Mouse (Mus musculus): ENCODE measurements around the gene Myo1b. TPM values are rescaled to one million over a fixed set of nuclear protein-coding genes. Genes with fewer than 3 reads are reported as not detected.
"Not testable (repeated sequence)": the region's sequence is repeated elsewhere in the genome, so short reads cannot be mapped to it uniquely, and the experiment has no call there.

The Myo1b gene
- polyA plus RNA-seq, 1 experiment from 2014 or later, result 38.3 TPM

- no peak for TF ChIP-seq EP300 (optimal IDR thresholded peaks at IDR 0.05)
- TF ChIP-seq CTCF (IDR thresholded peaks at IDR 0.05; ENCODE audit: low read depth), result no peak
- H3K4me3 ChIP-seq (ENCODE audit: low read depth, low read length), result no peak overlapping the region
- 90% methylated on average over 10 of the region's 10 CpGs for WGBS
- H3K4me2 ChIP-seq (replicated peaks; ENCODE audit: low read depth), result no peak overlapping the region
- no peak overlapping the region for H3K27ac ChIP-seq (replicated peaks)
- H3K9ac ChIP-seq (ENCODE audit: low read length), result no peak overlapping the region
- H3K4me1 ChIP-seq (replicated peaks; ENCODE audit: control insufficient read depth, insufficient read depth), result 0 out of 2 replicates have a peak, but pooled peaks cover 2% of the 10 kb centered on the region
- ATAC-seq (ENCODE audit: low FRiP score, low TSS enrichment), result no peak
- no peaks in the 10 kb centered on the region for H3K9me3 ChIP-seq (ENCODE audit: control insufficient read depth, low read length)
- H3K36me3 ChIP-seq (ENCODE audit: control insufficient read depth, insufficient read depth, low read length), result no peaks in the 10 kb centered on the region
- H3K27me3 ChIP-seq (ENCODE audit: control insufficient read depth, insufficient read depth, low read length), result no peaks in the 10 kb centered on the region
- DNase-seq (ENCODE audit: low spot score), result no peak
Measured at GRCm38 (mm10) chr1:51882752-51883151, 33.1 kb downstream of the Myo1b start.

GRCm38 (mm10) chr1:51879927-51880814 lies 35.7 kb downstream of the Myo1b start:
- Histone ChIP-seq H3K9me3 (ENCODE audit: control insufficient read depth, low read length) (no peaks in the 10 kb centered on the region), H3K9ac (ENCODE audit: low read length) (no peak overlapping the region), H3K4me2 (replicated peaks; ENCODE audit: low read depth) (no peak overlapping the region), H3K4me1 (replicated peaks; ENCODE audit: control insufficient read depth, insufficient read depth) (0 out of 2 replicates have a peak, but pooled peaks cover 2% of the 10 kb centered on the region), H3K4me3 (ENCODE audit: low read depth, low read length) (no peak overlapping the region), H3K27me3 (ENCODE audit: control insufficient read depth, insufficient read depth, low read length) (no peaks in the 10 kb centered on the region), H3K36me3 (ENCODE audit: control insufficient read depth, insufficient read depth, low read length) (no peaks in the 10 kb centered on the region), H3K27ac (replicated peaks) (no peak overlapping the region)
- 63% methylated on average over 12 of the region's 12 CpGs for WGBS
- TF ChIP-seq CTCF (IDR thresholded peaks at IDR 0.05; ENCODE audit: low read depth), result no peak
- TF ChIP-seq EP300 (optimal IDR thresholded peaks at IDR 0.05), result no peak
- no peak for DNase-seq (ENCODE audit: low spot score)
- no peak for ATAC-seq (ENCODE audit: low FRiP score, low TSS enrichment)

GRCm38 (mm10) chr1:51879333-51879770 lies 36.5 kb downstream of the Myo1b start:
- H3K4me2 ChIP-seq (replicated peaks; ENCODE audit: low read depth), result 0 out of 2 replicates have a peak overlapping the region, but pooled peaks have one; percentile 8
- H3K4me3 ChIP-seq (ENCODE audit: low read depth, low read length), result no peak overlapping the region
- no peak overlapping the region for H3K9ac ChIP-seq (ENCODE audit: low read length)
- H3K9me3 ChIP-seq (ENCODE audit: control insufficient read depth, low read length), result no peaks in the 10 kb centered on the region
- TF ChIP-seq CTCF (IDR thresholded peaks at IDR 0.05; ENCODE audit: low read depth) (no peak), EP300 (optimal IDR thresholded peaks at IDR 0.05) (no peak)
- DNase-seq (ENCODE audit: low spot score) (no peak), ATAC-seq (ENCODE audit: low FRiP score, low TSS enrichment) (no peak)
- no peaks in the 10 kb centered on the region for H3K36me3 ChIP-seq (ENCODE audit: control insufficient read depth, insufficient read depth, low read length)
- 0 out of 2 replicates have a peak, but pooled peaks cover 2% of the 10 kb centered on the region for H3K4me1 ChIP-seq (replicated peaks; ENCODE audit: control insufficient read depth, insufficient read depth)
- no peak overlapping the region for H3K27ac ChIP-seq (replicated peaks)
- WGBS, result 43% methylated on average over 9 of the region's 9 CpGs
- H3K27me3 ChIP-seq (ENCODE audit: control insufficient read depth, insufficient read depth, low read length), result no peaks in the 10 kb centered on the region

- ATAC-seq (ENCODE audit: low FRiP score, low TSS enrichment), result no peak
- TF ChIP-seq CTCF (IDR thresholded peaks at IDR 0.05; ENCODE audit: low read depth) (no peak), EP300 (optimal IDR thresholded peaks at IDR 0.05) (no peak)
- Histone ChIP-seq H3K4me2 (replicated peaks; ENCODE audit: low read depth) (no peak overlapping the region), H3K4me1 (replicated peaks; ENCODE audit: control insufficient read depth, insufficient read depth) (peaks cover 4% of the 10 kb centered on the region), H3K36me3 (ENCODE audit: control insufficient read depth, insufficient read depth, low read length) (no peaks in the 10 kb centered on the region), H3K4me3 (ENCODE audit: low read depth, low read length) (no peak overlapping the region), H3K27me3 (ENCODE audit: control insufficient read depth, insufficient read depth, low read length) (no peaks in the 10 kb centered on the region), H3K9me3 (ENCODE audit: control insufficient read depth, low read length) (no peaks in the 10 kb centered on the region), H3K27ac (replicated peaks) (no peak overlapping the region), H3K9ac (ENCODE audit: low read length) (no peak overlapping the region)
- 83% methylated on average over 15 of the region's 15 CpGs for whole genome bisulfite sequencing
- DNase-seq (ENCODE audit: low spot score), result no peak
Measured at GRCm38 (mm10) chr1:51875462-51876225, 40.2 kb downstream of the Myo1b start.

- ATAC-seq (ENCODE audit: low FRiP score, low TSS enrichment) (no peak), DNase-seq (ENCODE audit: low spot score) (no peak)
- Histone ChIP-seq H3K4me3 (ENCODE audit: low read depth, low read length) (no peak overlapping the region), H3K27me3 (ENCODE audit: control insufficient read depth, insufficient read depth, low read length) (no peaks in the 10 kb centered on the region), H3K4me2 (replicated peaks; ENCODE audit: low read depth) (no peak overlapping the region), H3K27ac (replicated peaks) (no peak overlapping the region), H3K9me3 (ENCODE audit: control insufficient read depth, low read length) (no peaks in the 10 kb centered on the region), H3K9ac (ENCODE audit: low read length) (no peak overlapping the region), H3K4me1 (replicated peaks; ENCODE audit: control insufficient read depth, insufficient read depth) (peaks cover 2% of the 10 kb centered on the region), H3K36me3 (ENCODE audit: control insufficient read depth, insufficient read depth, low read length) (no peaks in the 10 kb centered on the region)
- 66% methylated on average over 7 of the region's 7 CpGs for WGBS
- no peak for TF ChIP-seq CTCF (IDR thresholded peaks at IDR 0.05; ENCODE audit: low read depth)
- TF ChIP-seq EP300 (optimal IDR thresholded peaks at IDR 0.05), result no peak
Measured at GRCm38 (mm10) chr1:51872493-51873261, 43.2 kb downstream of the Myo1b start.

- peak; percentile 76; the same call in 1 of the 2 replicates for ATAC-seq (ENCODE audit: low FRiP score, low TSS enrichment)
- H3K27ac ChIP-seq (replicated peaks); H3K4me2 ChIP-seq (replicated peaks; ENCODE audit: low read depth); H3K36me3 ChIP-seq (ENCODE audit: control insufficient read depth, insufficient read depth, low read length); H3K9ac ChIP-seq (ENCODE audit: low read length); H3K9me3 ChIP-seq (ENCODE audit: control insufficient read depth, low read length); H3K27me3 ChIP-seq (ENCODE audit: control insufficient read depth, insufficient read depth, low read length); H3K4me3 ChIP-seq (ENCODE audit: low read depth, low read length); DNase-seq (ENCODE audit: low spot score); H3K4me1 ChIP-seq (replicated peaks; ENCODE audit: control insufficient read depth, insufficient read depth): not testable (repeated sequence)
- WGBS, result 56% methylated on average over 2 of the region's 2 CpGs
Measured at GRCm38 (mm10) chr1:51871234-51871633, 44.6 kb downstream of the Myo1b start.
